In the genomic region with DNA sequence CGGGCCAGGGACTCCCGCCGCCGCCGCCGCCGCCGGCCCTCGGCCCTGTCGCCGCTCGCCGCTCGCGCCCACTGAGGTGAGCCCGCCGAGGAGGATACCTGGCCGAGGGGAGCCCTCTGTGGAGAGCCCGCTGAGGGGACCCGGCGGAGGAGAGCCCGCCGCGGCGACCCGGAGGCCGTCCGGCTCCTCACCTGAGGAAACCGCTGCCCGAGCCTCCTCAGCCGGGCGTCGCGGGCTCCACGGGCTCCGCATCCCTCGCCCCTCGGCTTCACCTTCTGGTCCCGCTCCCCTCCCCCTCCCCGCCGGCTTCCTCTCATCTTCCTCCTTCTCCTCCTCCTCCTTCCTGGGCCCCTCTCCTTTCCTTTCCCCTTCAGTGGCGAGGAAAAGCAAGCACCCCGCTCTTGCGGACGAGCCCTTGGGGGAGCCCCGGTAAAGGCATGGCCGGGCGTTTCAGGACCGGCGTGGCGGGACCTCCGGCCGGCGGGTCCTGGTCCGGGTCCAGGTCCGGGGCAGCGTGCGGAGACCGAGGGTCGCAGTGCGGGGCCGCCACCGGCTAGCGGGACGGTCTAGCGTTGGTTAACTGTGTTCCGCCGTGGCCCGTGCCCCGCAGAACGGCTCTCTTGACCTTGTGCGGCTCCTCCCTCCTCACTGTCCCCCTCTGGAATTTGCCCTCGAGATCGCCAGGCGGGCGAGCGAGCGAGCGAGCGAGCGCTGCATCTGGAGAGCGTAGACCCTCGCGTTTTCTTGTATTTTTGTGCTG, we compare ENCODE assay signal across 8 mouse cellular contexts. TPM values are rescaled to one million over a fixed set of nuclear protein-coding genes. Genes with fewer than 3 reads are reported as not detected.
A peak's percentile ranks its signal among the peaks of the same experiment; 100 is the strongest.
DNase-seq lines count a peak whose midpoint lies in the region; ATAC-seq and TF ChIP-seq lines count a peak whose summit lies in the region.

No protein-coding gene starts in this region.

- peak overlapping the region; percentile 87 for H3K4me2 ChIP-seq in embryonic facial prominence, embryonic 15.5 days (replicated peaks)

- peaks cover 2% of the 10 kb centered on the region for H3K4me1 ChIP-seq in ES-Bruce4 (ENCODE audit: control insufficient read depth, insufficient read depth, low read length)
- peaks cover 26% of the 10 kb centered on the region for H3K4me1 ChIP-seq in embryonic facial prominence, embryonic 15.5 days

- H3K27me3 ChIP-seq in ES-Bruce4 (ENCODE audit: control insufficient read depth, insufficient read depth, low read length, poor library complexity, severe bottlenecking), result peaks cover 1% of the 10 kb centered on the region; the same call in 1 of the 2 replicates
- no peaks in the 10 kb centered on the region for H3K27me3 ChIP-seq in embryonic facial prominence, embryonic 15.5 days

- ATAC-seq in embryonic facial prominence, embryonic 15.5 days (ENCODE audit: insufficient number of reproducible peaks, low FRiP score, low TSS enrichment, low read depth), result peak; percentile 41

- intact Hi-C loops in heart, postnatal 14 days (cut with DNase I), result loop anchor here (5.0 kb wide), 3 partner anchors 76 to 141 kb away; partner anchors contain the start of genes Dtl and Ints7

- peak; percentile 60 for DNase-seq in adrenal gland, postnatal 25 days
- peak; percentile 46 to 60 for DNase-seq in heart, postnatal 14 days
- DNase-seq in layer of hippocampus, adult 18-20 months (ENCODE audit: low spot score in 2 of 2), result peak; percentile 11 to 22
- peak; percentile 62 for DNase-seq in lung, postnatal 10 days
- DNase-seq in ovary, postnatal 36 days (ENCODE audit: low spot score), result peak; percentile 69
- peak; percentile 36 to 61 for DNase-seq in urinary bladder, postnatal 4 days (ENCODE audit: low spot score in 2 of 2)

- TF ChIP-seq EP300 in ES-Bruce4 (IDR thresholded peaks at IDR 0.05; ENCODE audit: insufficient read depth, low read depth, low read length), result no peak

- peaks cover 2% of the 10 kb centered on the region; the same call in 1 of the 2 replicates for H3K36me3 ChIP-seq in ES-Bruce4 (ENCODE audit: control insufficient read depth, insufficient read depth, low read length, poor library complexity, severe bottlenecking)
- H3K36me3 ChIP-seq in embryonic facial prominence, embryonic 15.5 days, result peaks cover 17% of the 10 kb centered on the region

- no peak overlapping the region for H3K27ac ChIP-seq in ES-Bruce4 (ENCODE audit: insufficient read depth, low read length)
- peak overlapping the region; percentile 85 for H3K27ac ChIP-seq in embryonic facial prominence, embryonic 15.5 days (replicated peaks)

- no peaks in the 10 kb centered on the region for H3K9me3 ChIP-seq in ES-Bruce4 (replicated peaks; ENCODE audit: control insufficient read depth, insufficient read depth, low read length, poor library complexity, severe bottlenecking)
- no peaks in the 10 kb centered on the region for H3K9me3 ChIP-seq in embryonic facial prominence, embryonic 15.5 days (replicated peaks)

- no peak for TF ChIP-seq CTCF in ES-Bruce4 (IDR thresholded peaks at IDR 0.05; ENCODE audit: low read depth, low read length)

- H3K9ac ChIP-seq in ES-Bruce4 (ENCODE audit: low read depth, poor library complexity, severe bottlenecking), result peak overlapping the region; percentile 100
- H3K9ac ChIP-seq in embryonic facial prominence, embryonic 15.5 days, result peak overlapping the region; percentile 85

- WGBS in embryonic facial prominence, embryonic 15.5 days, result under 1% methylated on average over 84 of the region's 84 CpGs

- no peak for TF ChIP-seq POLR2A in ES-Bruce4 (IDR thresholded peaks at IDR 0.05; ENCODE audit: insufficient read depth, low read length)

- H3K4me3 ChIP-seq in ES-Bruce4 (ENCODE audit: low read depth, low read length), result peak overlapping the region; percentile 92
- peak overlapping the region; percentile 85 for H3K4me3 ChIP-seq in embryonic facial prominence, embryonic 15.5 days (replicated peaks)

RNA-seq across cellular contexts. Expression of gene Lpgat1, which starts 1.1 kb away (rescaled TPM):
- polyA plus RNA-seq in ES-Bruce4 (2011; ENCODE audit: insufficient read depth, insufficient read length, low read depth, missing spikeins), result 35.7 and 39.0 TPM in 2 replicates
- total RNA-seq in adrenal gland, postnatal 25 days (2021), result 63.5 and 90.0 TPM in 2 replicates
- 23.6 and 25.4 TPM in 2 replicates for polyA plus RNA-seq in embryonic facial prominence, embryonic 15.5 days (2015; fragmentation: Nextera tagmentation; extraction: Ambion mirVana)
- 10 to 100 TPM; 84.8 to 91.7 TPM for total RNA-seq in heart, postnatal 14 days (2021)
- total RNA-seq in layer of hippocampus, adult 18-20 months (2021), result 100 to 1,000 TPM; 124 to 133 TPM

Comparison
In these comparisons a context has a peak if more than half of its experiments do, and no peak if none do; other contexts are left out.
1. DNase-seq: peak in every context shown above with its lines; median percentile 69 in ovary, postnatal 36 days; 62 in lung, postnatal 10 days; 60 in adrenal gland, postnatal 25 days; 53 in heart, postnatal 14 days; 48 in urinary bladder, postnatal 4 days; 16 in layer of hippocampus, adult 18-20 months.